Mouse (Mus musculus) brown adipose tissue, adult 24 weeks (tissue): ENCODE results near the gene Zfhx3. TPM values are rescaled to one million over a fixed set of nuclear protein-coding genes. Genes with fewer than 3 reads are reported as not detected.
"Not testable (repeated sequence)": the region's sequence is repeated elsewhere in the genome, so short reads cannot be mapped to it uniquely, and the experiment has no call there.

ENCODE experiments used
- H3K27ac ChIP-seq: fragments of 200-500 bp; replicated peaks from 2 replicates; pipeline ENCODE4 v1.5.1; 2012; ENCODE audit warnings: low read depth, mild to moderate bottlenecking, low read length
- H3K4me1 ChIP-seq: fragments of 200-500 bp; 2 replicates; pipeline ENCODE4 v1.6.1; 2012; ENCODE audit warnings: low read length, mixed read lengths; ENCODE audit not compliant: control insufficient read depth, insufficient read depth, insufficient read length
- H3K4me3 ChIP-seq: fragments of 200-500 bp; 2 replicates; pipeline ENCODE4 v1.5.1; 2012; ENCODE audit warnings: low read depth, mild to moderate bottlenecking, low read length, moderate library complexity; ENCODE audit not compliant: insufficient read depth
- polyA plus RNA-seq: library from polyadenylated mRNA; stranded (reverse); fragments of >200 nt; gene quantifications from 2 replicates; pipeline ENCODE4 v1.2.4, GENCODE M21; 2012; ENCODE audit not compliant: missing spikeins, insufficient read depth, insufficient read length

Gene Zfhx3
- polyA plus RNA-seq, result 4.8 and 5.2 TPM in 2 replicates

GRCm38 (mm10) chr8:107941922-107942694 lies at the start of gene Zfhx3:
TSS of gene Zfhx3 (plus strand) at chr8:107942644.
- Histone ChIP-seq H3K27ac (no peak within 1 kb of the TSS), H3K4me3 (no peak within 1 kb of the TSS), H3K4me1 (no peaks in the 10 kb centered on the region)

DNA sequence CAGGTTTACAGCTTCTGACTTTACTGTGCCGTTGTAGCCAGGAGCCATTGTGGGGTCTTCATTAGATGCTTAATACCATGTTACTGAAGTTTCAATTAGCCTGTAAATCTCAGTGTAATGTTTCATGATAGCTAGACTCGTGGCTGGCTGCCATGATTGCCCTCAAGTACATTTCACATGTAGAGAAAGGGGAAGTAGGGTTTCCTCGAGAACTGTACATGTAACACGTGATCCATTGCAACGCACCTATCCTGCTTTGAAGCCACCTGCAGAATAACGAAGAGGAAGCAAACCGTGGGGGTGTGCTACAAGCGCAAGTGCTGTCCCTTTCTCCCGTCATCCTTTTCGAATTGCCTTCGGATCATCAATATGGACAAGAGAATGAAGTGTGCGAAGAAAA lies 23.5 kb upstream of the Zfhx3 start:
- Histone ChIP-seq H3K4me3 (no peak overlapping the region), H3K4me1 (no peaks in the 10 kb centered on the region), H3K27ac (no peak overlapping the region)

DNA sequence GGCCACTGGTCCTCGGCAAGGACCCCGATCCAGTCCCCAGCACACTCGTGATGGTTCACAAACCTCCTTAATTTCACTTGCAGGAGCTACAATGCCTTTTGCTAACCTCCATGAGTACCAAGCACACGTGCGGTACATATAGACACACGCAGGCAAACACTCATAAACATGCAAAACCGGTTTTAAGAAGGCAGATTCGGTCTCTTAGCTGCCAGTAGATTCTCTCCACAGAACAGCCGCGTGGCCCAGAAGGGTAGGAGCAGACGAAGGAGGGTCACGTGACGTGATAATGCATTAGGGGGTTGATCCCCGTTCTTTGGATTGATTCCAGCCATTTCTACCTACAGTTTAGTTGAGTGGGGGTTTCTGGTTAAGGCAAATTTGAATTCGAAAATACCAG lies 16.3 kb upstream of the Zfhx3 start:
- Histone ChIP-seq H3K4me3 (no peak overlapping the region), H3K4me1 (no peaks in the 10 kb centered on the region), H3K27ac (no peak overlapping the region)

DNA sequence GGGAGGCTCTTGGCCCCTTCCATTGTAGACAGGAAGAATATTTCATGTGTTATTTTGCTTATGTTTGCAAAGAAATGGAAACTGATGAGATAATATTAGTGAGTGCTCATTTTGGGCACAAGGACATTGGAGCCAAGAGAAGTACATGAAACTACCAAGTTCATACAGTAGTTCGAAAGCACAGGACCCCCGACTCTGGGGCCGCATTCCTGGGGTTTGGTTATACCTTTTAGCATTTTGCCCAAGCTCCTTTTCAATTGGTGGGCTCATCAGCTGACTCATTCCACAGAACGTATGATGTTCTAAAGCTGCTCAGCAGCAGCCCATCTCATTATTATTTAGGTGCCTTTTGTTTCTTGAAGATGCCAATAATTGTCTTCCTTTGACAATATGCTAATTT lies 5.7 kb upstream of the Zfhx3 start:
- Histone ChIP-seq H3K4me3 (no peak overlapping the region), H3K27ac (no peak overlapping the region), H3K4me1 (no peaks in the 10 kb centered on the region)

GRCm38 (mm10) chr8:107938231-107938630 lies 4.2 kb upstream of the Zfhx3 start:
- not testable (repeated sequence) for H3K4me3 ChIP-seq, H3K4me1 ChIP-seq, H3K27ac ChIP-seq

DNA sequence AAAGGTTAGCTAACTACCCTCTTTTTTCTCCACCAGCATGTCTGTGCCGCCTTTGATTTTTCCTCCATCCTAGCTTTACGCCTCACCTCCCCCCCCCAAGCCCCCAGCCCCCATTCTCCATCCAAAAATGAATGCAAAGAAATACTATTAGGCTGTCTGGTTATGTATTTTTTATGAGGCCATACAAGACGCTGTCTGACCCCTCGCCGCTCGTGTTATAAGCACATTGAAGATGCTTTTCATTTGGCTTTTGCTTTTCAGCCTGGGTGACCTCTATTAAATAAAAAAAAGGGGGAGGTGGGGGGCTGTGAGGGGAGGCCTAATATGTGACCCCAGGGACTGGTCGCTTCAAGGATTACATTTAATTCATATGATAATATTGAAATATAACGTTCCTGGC lies 2.3 kb upstream of the Zfhx3 start:
- H3K4me1 ChIP-seq, result no peaks in the 10 kb centered on the region
- no peak overlapping the region for H3K4me3 ChIP-seq
- H3K27ac ChIP-seq, result no peak overlapping the region

DNA sequence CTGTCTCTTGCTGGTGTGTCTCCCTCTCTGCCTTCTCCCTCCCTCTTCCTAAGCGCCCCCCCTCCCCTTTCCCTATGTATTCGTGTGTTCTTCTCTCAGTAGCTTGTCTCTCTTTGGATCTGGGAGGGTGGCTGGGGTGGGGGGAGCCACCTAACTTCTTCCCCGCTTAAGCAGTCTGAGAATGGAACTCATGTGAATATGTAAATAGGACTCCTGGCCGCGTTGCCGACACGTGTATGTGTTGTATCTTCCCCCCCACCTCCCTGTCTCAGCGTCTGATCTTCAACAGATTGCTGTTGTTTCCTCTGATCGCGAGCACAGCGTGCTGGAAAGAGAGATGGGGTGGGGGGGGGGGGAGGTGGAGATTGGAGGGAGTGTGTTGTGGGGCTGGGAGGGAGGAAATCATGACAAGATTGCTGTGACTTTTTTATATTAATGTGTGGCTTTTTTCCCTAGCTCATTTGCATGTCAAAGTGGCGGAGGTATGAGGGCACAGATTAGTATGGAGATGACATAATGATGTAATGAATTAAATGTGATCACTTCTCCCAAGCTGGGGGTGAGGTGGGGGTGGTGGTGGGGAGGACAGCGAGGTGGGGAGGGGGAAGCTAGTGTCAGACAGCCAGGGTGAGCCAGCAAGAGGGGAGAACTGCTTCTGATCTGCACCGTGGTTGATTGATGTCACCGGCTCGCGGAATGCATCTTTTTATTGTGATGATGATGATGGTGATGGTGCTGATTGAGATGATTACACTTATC lies 487 bp downstream of the Zfhx3 start:
- Histone ChIP-seq H3K4me3 (no peak overlapping the region), H3K27ac (no peak overlapping the region), H3K4me1 (no peaks in the 10 kb centered on the region)

DNA sequence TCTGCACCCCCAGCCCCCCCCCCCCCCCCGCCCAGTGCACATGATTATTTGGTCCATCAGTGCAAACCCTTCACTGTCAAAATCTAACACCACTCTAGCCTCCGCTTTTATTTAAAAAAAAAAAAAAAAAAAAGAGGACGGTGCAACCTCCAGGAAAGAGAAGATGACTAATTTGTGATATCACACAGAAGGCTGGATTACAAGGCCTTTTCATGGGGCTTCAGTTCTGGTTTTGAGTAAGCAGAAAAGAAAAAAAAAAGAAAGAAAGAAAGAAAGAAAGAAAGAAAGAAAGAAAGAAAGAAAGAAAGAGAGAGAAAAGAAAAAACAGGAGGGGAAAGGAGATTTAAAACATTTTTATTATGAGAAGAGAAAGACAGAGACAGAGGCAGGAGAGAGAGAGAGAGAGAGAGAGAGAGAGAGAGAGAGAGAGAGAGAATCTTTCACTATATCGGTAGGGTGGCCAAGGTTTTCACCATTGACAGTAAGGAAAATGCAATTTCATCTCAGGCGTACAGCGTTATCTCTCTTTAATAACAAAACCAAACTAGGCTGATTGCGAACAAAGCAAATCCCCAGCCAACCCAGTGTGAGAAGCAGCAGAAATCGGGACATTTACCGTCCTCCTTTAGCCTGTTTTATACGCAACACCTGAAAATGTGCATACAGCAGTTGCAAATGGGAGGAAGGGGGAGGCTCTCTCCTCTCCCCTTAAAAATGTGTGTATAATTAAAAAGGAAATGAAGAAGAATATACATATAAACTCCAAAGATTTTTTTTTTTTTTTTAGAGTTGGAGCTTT lies 1.3 kb downstream of the Zfhx3 start:
- no peak overlapping the region for H3K27ac ChIP-seq
- H3K4me3 ChIP-seq, result no peak overlapping the region
- H3K4me1 ChIP-seq, result no peaks in the 10 kb centered on the region

DNA sequence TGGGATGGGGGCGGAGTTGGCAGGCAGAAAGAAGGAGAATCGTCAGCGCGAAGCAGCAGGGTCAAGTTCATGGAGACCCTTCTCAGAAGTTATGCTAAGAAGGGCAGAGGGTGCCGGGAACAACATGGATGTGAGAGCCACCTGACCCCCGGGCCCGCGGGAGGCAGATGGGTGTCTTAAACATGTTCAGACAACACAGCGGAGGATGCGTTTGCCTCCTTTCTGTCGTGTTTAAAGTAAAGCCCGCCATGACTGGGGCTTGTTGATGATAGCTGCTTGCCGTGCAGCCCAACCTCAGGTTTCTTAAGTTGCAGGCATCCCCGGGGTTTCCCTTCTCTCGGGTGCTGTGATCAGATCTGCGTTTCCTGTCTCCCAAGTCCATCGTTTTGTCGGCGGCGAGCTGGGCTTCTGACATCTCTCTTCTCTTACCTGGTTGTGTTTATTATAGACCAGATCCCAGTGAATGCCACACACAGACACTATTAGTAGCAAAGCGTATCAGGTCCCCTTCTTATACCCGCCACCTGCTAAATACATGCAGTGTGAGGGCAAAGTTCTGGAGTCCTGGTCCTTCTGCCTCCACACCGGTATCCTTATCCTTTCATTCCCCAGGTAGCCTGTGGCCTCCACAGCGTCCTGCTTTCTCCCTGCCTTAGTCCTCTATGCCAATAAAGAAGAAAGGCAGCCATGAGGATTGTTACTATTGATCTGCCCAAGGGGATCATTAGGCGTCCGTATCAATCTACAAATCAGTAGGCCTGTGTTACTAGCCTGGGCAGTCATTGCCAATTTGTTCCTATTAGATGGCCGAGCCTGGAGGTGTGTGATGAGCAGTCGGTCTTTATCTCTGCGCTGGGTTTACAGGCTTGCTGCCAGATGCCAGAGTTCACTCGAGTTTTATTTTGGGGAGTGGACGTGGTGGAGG lies 2.5 kb downstream of the Zfhx3 start:
- Histone ChIP-seq H3K4me3 (no peak overlapping the region), H3K4me1 (no peaks in the 10 kb centered on the region), H3K27ac (no peak overlapping the region)

- H3K4me1 ChIP-seq, result no peaks in the 10 kb centered on the region
- no peak overlapping the region for H3K4me3 ChIP-seq
- no peak overlapping the region for H3K27ac ChIP-seq
Measured at GRCm38 (mm10) chr8:107946888-107947287, 4.4 kb downstream of the Zfhx3 start.

DNA sequence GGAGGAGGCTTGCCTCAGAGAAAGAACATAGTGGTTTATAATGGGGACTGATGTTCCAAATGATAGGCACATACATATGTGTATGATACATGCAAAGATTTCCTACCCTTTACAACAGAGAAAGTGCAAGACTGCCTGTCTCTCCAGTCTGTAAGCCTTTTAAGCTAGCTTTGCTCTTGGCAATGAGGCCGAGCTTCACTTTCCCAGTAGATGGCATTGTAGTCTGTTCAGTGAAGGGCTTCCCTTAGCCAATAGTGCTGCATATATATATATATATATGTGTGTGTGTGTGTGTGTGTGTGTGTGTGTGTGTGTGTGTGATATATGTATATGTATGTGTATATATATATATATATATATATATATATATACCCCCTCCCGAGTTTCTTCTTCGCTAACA lies 13.4 kb downstream of the Zfhx3 start:
- Histone ChIP-seq H3K4me1 (no peaks in the 10 kb centered on the region), H3K27ac (no peak overlapping the region), H3K4me3 (no peak overlapping the region)

DNA sequence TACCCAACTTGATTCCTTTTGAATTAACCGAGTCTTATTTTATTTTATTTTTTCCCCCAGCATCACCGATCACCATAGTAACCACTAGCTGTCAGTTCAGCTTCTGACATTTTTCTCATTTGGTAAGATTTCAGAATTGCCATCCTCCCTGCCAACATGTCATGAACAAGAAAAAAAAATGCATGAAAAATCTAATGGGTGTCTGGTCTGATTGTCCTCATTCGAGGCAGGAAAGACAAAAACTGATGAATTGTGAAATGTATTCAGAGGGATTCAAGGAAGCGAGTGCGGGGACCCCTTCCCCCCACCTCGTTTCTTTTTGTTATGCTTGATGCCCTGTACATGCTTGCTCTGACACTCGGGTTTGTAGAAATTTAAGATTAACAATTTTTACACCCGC lies 15.1 kb downstream of the Zfhx3 start:
- Histone ChIP-seq H3K4me1 (no peaks in the 10 kb centered on the region), H3K4me3 (no peak overlapping the region)

DNA sequence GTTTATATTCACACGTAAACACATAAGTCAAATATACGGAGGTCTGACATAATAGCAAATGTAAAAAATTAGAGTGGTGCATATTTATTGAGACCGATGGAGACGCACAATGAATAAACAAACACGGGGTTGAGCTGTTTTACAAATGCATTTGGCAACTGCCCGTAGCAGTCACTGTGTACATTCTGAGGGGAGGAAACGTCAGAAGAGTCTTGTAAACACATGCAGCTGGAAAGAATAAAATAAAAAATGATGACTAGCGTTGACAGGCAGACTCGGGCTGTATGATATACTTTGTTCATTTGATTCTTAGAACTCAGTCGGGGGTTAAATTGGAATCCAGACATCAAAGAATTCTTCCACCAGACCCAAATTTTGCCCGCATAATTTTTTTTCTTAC lies 18.0 kb downstream of the Zfhx3 start:
- Histone ChIP-seq H3K4me3 (no peak overlapping the region), H3K4me1 (no peaks in the 10 kb centered on the region), H3K27ac (no peak overlapping the region)

More for the DNA sequence above, 15.1 kb downstream of the Zfhx3 start:
- H3K27ac ChIP-seq, result no peak overlapping the region

DNA sequence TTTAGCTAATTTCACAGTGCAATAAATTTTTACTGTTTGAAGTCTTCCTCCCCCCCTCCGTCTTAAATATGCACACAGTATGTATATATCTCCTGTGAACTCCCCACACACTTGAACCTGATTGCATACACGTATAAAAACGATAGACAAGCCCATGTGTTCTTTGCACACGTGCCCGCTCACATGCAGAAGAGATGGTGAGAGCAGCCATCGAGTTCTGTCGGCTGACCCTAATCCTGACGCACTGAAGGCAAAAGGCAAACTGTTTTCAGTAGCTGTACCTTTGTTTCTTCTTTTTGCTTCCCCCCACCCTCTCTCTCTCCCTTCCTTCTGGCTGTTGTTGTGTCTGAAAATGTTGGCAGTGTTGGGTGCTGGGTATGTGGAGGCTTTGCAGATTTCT lies 18.4 kb downstream of the Zfhx3 start:
- Histone ChIP-seq H3K27ac (no peak overlapping the region), H3K4me3 (no peak overlapping the region), H3K4me1 (no peaks in the 10 kb centered on the region)
